Mouse (Mus musculus) spleen, postnatal 36 days (tissue): ENCODE results near the gene Jag1.
A peak's percentile ranks its signal among the peaks of the same experiment; 100 is the strongest.

ENCODE experiments used
- DNase-seq, 2 experiments: peaks; one replicate each; pipeline ENCODE4 v3.0.0; 2022; ENCODE audit warnings: low spot score in 2 of 2, mixed read lengths in 1 of 2

The Jag1 gene

GRCm38 (mm10) chr2:137116025-137116674, at the start of gene Jag1:
TSS of gene Jag1 (minus strand) at chr2:137116644.
- no peak for DNase-seq

- DNase-seq: no peak
These were observed 39.6 kb upstream of the Jag1 start for GRCm38 (mm10) chr2:137156018-137156417.

GRCm38 (mm10) chr2:137153825-137154224, 37.4 kb upstream of the Jag1 start:
- DNase-seq: no peak

- no peak for DNase-seq
These were observed 36.8 kb upstream of the Jag1 start for GRCm38 (mm10) chr2:137153172-137153667.

- DNase-seq: no peak
These were observed 34.5 kb upstream of the Jag1 start for GRCm38 (mm10) chr2:137150953-137151352.

- no peak for DNase-seq
These were observed 30.7 kb upstream of the Jag1 start for GRCm38 (mm10) chr2:137146938-137147666.

GRCm38 (mm10) chr2:137138063-137138462, 21.6 kb upstream of the Jag1 start:
- DNase-seq: no peak

- DNase-seq: no peak
These were observed 17.6 kb upstream of the Jag1 start for GRCm38 (mm10) chr2:137134035-137134434.

- DNase-seq: no peak
These were observed 8.4 kb upstream of the Jag1 start for GRCm38 (mm10) chr2:137124861-137125260.

GRCm38 (mm10) chr2:137117321-137117690, 862 bp upstream of the Jag1 start:
- peak; percentile 36 to 43 for DNase-seq

- peak; percentile 56 to 64 for DNase-seq
These were observed 354 bp upstream of the Jag1 start for GRCm38 (mm10) chr2:137116675-137117320.

- DNase-seq: no peak
These were observed 1.0 kb downstream of the Jag1 start for GRCm38 (mm10) chr2:137115241-137116024.

GRCm38 (mm10) chr2:137114248-137115096, 2.0 kb downstream of the Jag1 start:
- DNase-seq: peak; percentile 23 to 26

GRCm38 (mm10) chr2:137113288-137114061, 3.0 kb downstream of the Jag1 start:
- DNase-seq: no peak

- no peak for DNase-seq
These were observed 6.1 kb downstream of the Jag1 start for GRCm38 (mm10) chr2:137110214-137110898.

- no peak for DNase-seq
These were observed 6.9 kb downstream of the Jag1 start for GRCm38 (mm10) chr2:137109321-137110213.

GRCm38 (mm10) chr2:137107946-137108345, 8.5 kb downstream of the Jag1 start:
- DNase-seq: no peak

- DNase-seq: no peak
These were observed 9.2 kb downstream of the Jag1 start for GRCm38 (mm10) chr2:137107203-137107602.
